Mouse (Mus musculus) megakaryocyte, embryonic 14.5 days (primary cell): Measurements from ENCODE around the gene Hist2h4. TPM values are rescaled to one million over a fixed set of nuclear protein-coding genes. Genes with fewer than 3 reads are reported as not detected.
"Not testable (repeated sequence)": the region's sequence is repeated elsewhere in the genome, so short reads cannot be mapped to it uniquely, and the experiment has no call there.

Experiments used
- H3K27me3 ChIP-seq: replicated peaks from 2 replicates; pipeline ENCODE3; 2012; ENCODE audit warnings: inconsistent platforms
- H3K36me3 ChIP-seq: replicated peaks from 2 replicates; pipeline ENCODE3; 2012; ENCODE audit warnings: low read length, inconsistent platforms, mixed read lengths
- H3K4me1 ChIP-seq: 2 replicates; pipeline ENCODE4 v1.6.1; 2012; ENCODE audit warnings: inconsistent platforms
- H3K4me3 ChIP-seq: replicated peaks from 2 replicates; pipeline ENCODE3; 2012; ENCODE audit warnings: moderate library complexity, mild to moderate bottlenecking, inconsistent platforms
- H3K9me3 ChIP-seq: 2 replicates; pipeline ENCODE4 v1.6.1; 2012; ENCODE audit warnings: inconsistent platforms
- FLI1 ChIP-seq: IDR thresholded peaks from 2 replicates; pipeline ENCODE4 v1.6.1; 2012; ENCODE audit warnings: low read length, inconsistent platforms, mixed read lengths
- GATA1 ChIP-seq: IDR thresholded peaks from 3 replicates; pipeline ENCODE4 v1.6.1; 2012; ENCODE audit warnings: mixed read lengths, low read length, inconsistent platforms, borderline replicate concordance
- polyA plus RNA-seq: library from polyadenylated mRNA; stranded (reverse); fragments of >175 nt; gene quantifications from 2 replicates; pipeline ENCODE4 v1.2.3, GENCODE M21; 2012; ENCODE audit warnings: low replicate concordance; ENCODE audit not compliant: insufficient read depth

The Hist2h4 gene
- polyA plus RNA-seq, 1 experiment: 6.1 TPM

DNA sequence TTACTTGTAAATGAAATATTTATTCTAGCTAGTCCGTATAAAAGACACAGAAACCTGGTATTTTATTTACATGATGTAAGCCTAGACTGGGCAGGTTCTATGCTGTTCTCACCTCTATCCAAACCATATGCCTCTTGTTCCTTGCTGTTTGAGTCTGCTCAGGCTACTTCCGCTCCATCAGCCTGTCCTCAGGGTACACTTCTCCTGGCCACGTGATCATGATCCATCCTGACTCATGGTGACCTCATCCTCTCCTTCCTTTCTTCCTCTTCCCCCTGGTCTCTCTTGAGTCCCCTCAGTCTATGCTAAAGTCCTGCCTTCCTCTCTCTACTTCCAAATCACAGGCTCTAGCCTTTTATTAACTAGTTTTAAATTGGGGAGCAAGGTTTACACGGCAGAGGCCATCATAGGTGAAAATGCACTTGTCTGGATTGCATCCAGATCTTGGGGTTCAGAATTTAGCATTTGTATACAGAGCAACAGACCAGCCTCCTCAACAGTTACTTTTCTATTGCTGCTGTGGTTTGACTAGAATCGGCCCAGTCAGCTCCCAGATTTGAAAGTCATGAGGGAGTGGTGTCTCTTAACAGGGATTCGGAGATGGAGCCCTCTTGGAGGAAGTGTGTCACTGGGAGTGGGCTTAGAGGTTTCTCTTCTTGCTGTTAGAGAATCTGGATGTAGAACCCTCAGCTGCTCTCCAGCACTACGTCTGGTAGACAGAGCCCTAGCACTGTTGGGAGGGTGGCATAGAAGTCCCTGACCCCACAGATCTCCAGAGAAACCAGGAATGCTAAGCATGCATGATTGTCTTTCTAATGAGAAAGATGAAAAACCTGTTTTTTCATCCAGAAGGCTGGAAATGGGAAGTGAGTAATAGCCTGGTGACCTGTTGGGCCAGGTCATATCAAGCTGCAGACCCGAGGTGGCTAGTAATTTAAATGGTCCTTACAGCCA, 36.1 kb downstream of the Hist2h4 start:
- H3K4me3 ChIP-seq: peak overlapping the region; percentile 77
- no peak for TF ChIP-seq GATA1
- no peak for TF ChIP-seq FLI1
- H3K9me3 ChIP-seq: no peaks in the 10 kb centered on the region
- H3K4me1 ChIP-seq: peaks cover 84% of the 10 kb centered on the region
- no peaks in the 10 kb centered on the region for H3K27me3 ChIP-seq
- H3K36me3 ChIP-seq: no peaks in the 10 kb centered on the region

GRCm38 (mm10) chr3:96225421-96225820, 37.7 kb downstream of the Hist2h4 start:
- H3K9me3 ChIP-seq: no peaks in the 10 kb centered on the region
- H3K36me3 ChIP-seq: no peaks in the 10 kb centered on the region
- H3K4me1 ChIP-seq: peaks cover 78% of the 10 kb centered on the region
- H3K27me3 ChIP-seq: no peaks in the 10 kb centered on the region
- peak overlapping the region; percentile 62 for H3K4me3 ChIP-seq
- TF ChIP-seq FLI1: no peak
- no peak for TF ChIP-seq GATA1

- H3K4me1 ChIP-seq: peaks cover 71% of the 10 kb centered on the region
- H3K36me3 ChIP-seq: no peaks in the 10 kb centered on the region
- H3K4me3 ChIP-seq: peak overlapping the region; percentile 95
- H3K27me3 ChIP-seq: no peaks in the 10 kb centered on the region
- TF ChIP-seq GATA1: no peak
- TF ChIP-seq FLI1: no peak
- no peaks in the 10 kb centered on the region for H3K9me3 ChIP-seq
Measured at GRCm38 (mm10) chr3:96222774-96223173, 40.3 kb downstream of the Hist2h4 start.

GRCm38 (mm10) chr3:96221640-96222038, 41.5 kb downstream of the Hist2h4 start:
- H3K4me3 ChIP-seq: peak overlapping the region; percentile 95
- H3K9me3 ChIP-seq: no peaks in the 10 kb centered on the region
- H3K4me1 ChIP-seq: peaks cover 62% of the 10 kb centered on the region
- H3K36me3 ChIP-seq: no peaks in the 10 kb centered on the region
- TF ChIP-seq FLI1 (no peak), GATA1 (no peak)
- H3K27me3 ChIP-seq: no peaks in the 10 kb centered on the region

DNA sequence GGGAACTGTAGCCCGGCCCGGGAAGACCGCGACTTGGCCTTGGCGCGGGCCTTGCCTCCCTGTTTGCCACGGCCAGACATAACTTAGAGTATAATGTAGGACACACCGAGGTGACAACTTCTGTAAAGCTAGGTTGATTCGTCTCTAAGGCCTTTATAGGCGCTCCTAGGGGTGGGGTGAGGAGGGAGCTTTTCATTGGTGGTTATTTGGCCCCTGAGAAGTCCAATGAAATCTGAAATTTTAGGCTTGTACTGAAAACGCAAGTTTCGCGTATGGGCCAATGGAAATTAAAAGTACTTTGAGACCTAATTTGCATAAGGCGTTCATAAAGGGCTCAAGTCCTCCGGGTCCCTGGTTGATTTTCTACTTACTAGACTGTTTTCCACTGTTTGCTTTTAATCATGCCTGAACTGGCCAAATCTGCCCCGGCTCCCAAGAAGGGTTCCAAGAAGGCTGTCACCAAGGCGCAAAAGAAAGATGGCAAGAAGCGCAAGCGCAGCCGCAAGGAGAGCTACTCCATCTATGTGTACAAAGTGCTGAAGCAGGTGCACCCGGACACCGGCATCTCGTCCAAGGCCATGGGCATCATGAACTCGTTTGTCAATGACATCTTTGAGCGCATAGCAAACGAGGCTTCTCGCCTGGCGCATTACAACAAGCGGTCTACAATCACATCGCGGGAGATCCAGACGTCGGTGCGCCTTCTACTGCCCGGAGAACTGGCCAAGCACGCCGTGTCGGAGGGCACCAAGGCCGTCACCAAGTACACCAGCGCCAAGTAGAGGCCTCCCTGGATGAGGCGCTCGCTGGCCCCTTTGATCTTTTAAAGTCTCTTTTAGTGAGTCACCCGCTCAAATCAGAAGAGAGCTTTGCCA, 42.1 kb downstream of the Hist2h4 start, which contains the start of the genes Hist2h2ac and Hist2h2be:
TSS of gene Hist2h2ac (minus strand) at position 116 of the 875 bp plus-strand sequence.
TSS of gene Hist2h2be (plus strand) at position 355 of the 875 bp plus-strand sequence.
- Histone ChIP-seq H3K4me3 (peak within 1 kb of the TSS; percentile 95), H3K9me3 (no peaks in the 10 kb centered on the region), H3K4me1 (peaks cover 56% of the 10 kb centered on the region), H3K27me3 (no peaks in the 10 kb centered on the region), H3K36me3 (no peaks in the 10 kb centered on the region)
- no peak for TF ChIP-seq FLI1
- TF ChIP-seq GATA1: no peak

DNA sequence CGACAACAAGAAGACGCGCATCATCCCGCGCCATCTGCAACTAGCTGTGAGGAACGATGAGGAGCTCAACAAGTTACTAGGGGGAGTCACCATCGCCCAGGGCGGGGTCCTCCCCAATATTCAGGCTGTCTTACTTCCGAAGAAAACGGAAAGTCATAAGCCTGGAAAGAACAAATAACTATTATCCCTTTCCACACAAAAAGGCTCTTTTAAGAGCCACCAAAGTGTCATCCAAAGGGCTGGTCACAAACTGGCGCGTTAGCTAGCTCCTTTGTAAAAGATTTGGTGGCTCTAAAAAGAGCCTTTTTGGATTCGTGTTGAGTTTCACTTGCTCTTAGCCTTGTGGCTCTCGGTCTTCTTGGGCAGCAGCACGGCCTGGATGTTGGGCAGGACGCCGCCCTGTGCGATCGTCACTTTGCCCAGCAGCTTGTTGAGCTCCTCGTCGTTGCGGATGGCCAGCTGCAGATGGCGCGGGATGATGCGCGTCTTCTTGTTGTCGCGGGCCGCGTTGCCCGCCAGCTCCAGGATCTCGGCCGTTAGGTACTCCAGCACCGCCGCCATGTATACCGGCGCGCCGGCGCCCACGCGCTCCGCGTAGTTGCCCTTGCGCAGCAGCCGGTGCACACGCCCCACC, 42.9 kb downstream of the Hist2h4 start:
- H3K4me3 ChIP-seq: peak overlapping the region; percentile 95
- not testable (repeated sequence) for H3K36me3 ChIP-seq, H3K9me3 ChIP-seq, H3K27me3 ChIP-seq
- peaks cover 52% of the 10 kb centered on the region for H3K4me1 ChIP-seq

GRCm38 (mm10) chr3:96219661-96220130, 43.4 kb downstream of the Hist2h4 start, which contains the start of the genes Bola1 and Hist2h2ab:
Gene Bola1 (minus strand): TSS chr3:96219709.
Gene Hist2h2ab (plus strand): TSS chr3:96219865.
- Histone ChIP-seq H3K9me3 (no peaks in the 10 kb centered on the region), H3K4me1 (peaks cover 47% of the 10 kb centered on the region), H3K36me3 (no peaks in the 10 kb centered on the region), H3K4me3 (peak within 1 kb of the TSS; percentile 95), H3K27me3 (no peaks in the 10 kb centered on the region)
- no peak for TF ChIP-seq GATA1
- TF ChIP-seq FLI1: no peak

DNA sequence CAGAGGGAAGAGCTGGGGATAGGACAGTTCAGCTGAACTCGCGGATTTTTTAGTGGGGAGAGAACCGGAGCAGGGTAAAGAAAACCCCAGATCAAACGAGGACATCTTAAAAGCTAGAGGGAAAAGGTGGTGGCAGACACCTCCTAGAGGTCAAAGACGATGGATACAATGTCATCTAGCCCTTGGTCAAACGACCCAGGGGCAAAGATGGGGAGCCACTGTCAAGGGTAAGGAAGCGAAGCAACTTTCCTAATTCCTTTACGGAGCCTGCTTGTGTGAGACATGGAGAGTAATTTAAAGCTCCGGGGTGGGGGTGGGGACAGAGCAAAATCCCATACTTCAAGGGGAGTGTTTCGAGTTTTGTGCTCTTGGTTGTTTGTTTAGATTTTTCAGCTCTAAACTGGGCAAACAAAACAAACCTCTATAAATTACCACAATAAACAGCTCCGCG, 43.9 kb downstream of the Hist2h4 start:
- Histone ChIP-seq H3K4me1 (peaks cover 42% of the 10 kb centered on the region), H3K36me3 (no peaks in the 10 kb centered on the region), H3K9me3 (no peaks in the 10 kb centered on the region), H3K4me3 (peak overlapping the region; percentile 92), H3K27me3 (no peaks in the 10 kb centered on the region)
- TF ChIP-seq FLI1: no peak
- TF ChIP-seq GATA1: no peak

Other genes starting within 250 kb of the Hist2h4 start
- gene Vps45, start 204.8 kb downstream of the Hist2h4 start, polyA plus RNA-seq: 19.1 and 19.4 TPM in 2 replicates
- gene Otud7b, start 158.8 kb downstream of the Hist2h4 start, polyA plus RNA-seq: 9.2 and 12.9 TPM in 2 replicates
- 0.57 TPM in 1 of 2 replicates, not detected in the other for gene Mtmr11, start 101.3 kb downstream of the Hist2h4 start, polyA plus RNA-seq
- gene Sf3b4, start 91.0 kb downstream of the Hist2h4 start, polyA plus RNA-seq: 463 and 1,018 TPM in 2 replicates
- 1.9 and 7.6 TPM in 2 replicates for gene Sv2a, start 82.2 kb downstream of the Hist2h4 start, polyA plus RNA-seq
- gene Bola1, start 43.6 kb downstream of the Hist2h4 start, polyA plus RNA-seq: 29.8 and 114 TPM in 2 replicates
- not detected in 2 replicates for gene Hist2h2ab, start 43.4 kb downstream of the Hist2h4 start, polyA plus RNA-seq
- 15.1 and 19.7 TPM in 2 replicates for gene Hist2h2ac, start 42.4 kb downstream of the Hist2h4 start, polyA plus RNA-seq
- gene Hist2h2be, start 42.2 kb downstream of the Hist2h4 start, polyA plus RNA-seq: 0.10 TPM in 1 of 2 replicates, not detected in the other
- 50.2 and 139 TPM in 2 replicates for gene Hist2h3c2, start 24.2 kb downstream of the Hist2h4 start, polyA plus RNA-seq
- 947 and 1,036 TPM in 2 replicates for gene Hist2h2aa2, start 23.0 kb downstream of the Hist2h4 start, polyA plus RNA-seq
- gene Hist2h2aa1, start 17.8 kb downstream of the Hist2h4 start, polyA plus RNA-seq: 57.2 and 67.0 TPM in 2 replicates
- gene Hist2h3c1, start 16.6 kb downstream of the Hist2h4 start, polyA plus RNA-seq: not detected in 2 replicates
- gene Hist2h3b, start 5.3 kb upstream of the Hist2h4 start, polyA plus RNA-seq: 84.7 and 122 TPM in 2 replicates
- 1.0 TPM in 1 of 2 replicates, not detected in the other for gene Hist2h2bb, start 6.4 kb upstream of the Hist2h4 start, polyA plus RNA-seq
- gene Fcgr1, start 30.7 kb upstream of the Hist2h4 start, polyA plus RNA-seq: 0.86 and 1.7 TPM in 2 replicates
- not detected in 2 replicates for gene BC107364, start 189.0 kb upstream of the Hist2h4 start, polyA plus RNA-seq